Comparison of ENCODE assay signal across 9 mouse cellular contexts in the genomic region with DNA sequence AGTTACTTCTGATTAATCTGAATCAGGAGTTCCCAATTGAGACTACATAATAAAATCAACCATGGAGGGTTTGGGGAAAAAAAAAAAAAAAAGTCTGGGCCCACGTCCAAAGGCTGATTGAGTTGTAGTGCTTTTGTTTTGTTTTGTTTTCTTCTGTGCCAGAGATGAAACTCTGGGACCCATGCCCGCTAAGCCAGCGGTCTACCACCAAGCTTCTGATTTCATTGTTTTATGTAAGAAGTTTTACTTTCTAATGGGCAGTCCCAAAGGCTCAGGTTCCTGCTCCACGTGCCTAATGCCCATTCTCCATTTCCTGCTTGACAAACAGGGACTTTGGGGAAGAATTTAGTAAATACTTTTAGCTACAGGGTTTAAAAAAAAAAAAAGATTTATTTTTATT. TPM values are rescaled to one million over a fixed set of nuclear protein-coding genes. Genes with fewer than 3 reads are reported as not detected.
DNase-seq lines count a peak whose midpoint lies in the region.
"Had no signal": no experiment of that assay in that cellular context is flagged by ENCODE, and none has a peak within 500 bp of the region (broad histone marks: within the 10 kb centered on the region; RNA-seq: fewer than 3 reads in every experiment).

No protein-coding gene starts in this region.

- peak; percentile 22 for DNase-seq in adrenal gland, postnatal 10 days
- no peak for DNase-seq in adrenal gland, adult 8-10 months
- DNase-seq in kidney, adult 11 months, result peak; percentile 20
- no peak for DNase-seq in kidney, adult 18-20 months
- peak; percentile 32 to 40 for DNase-seq in right cerebral cortex, postnatal 10 days (ENCODE audit: low spot score in 2 of 2)
- DNase-seq in right cerebral cortex, postnatal 25 days, result no peak
- DNase-seq in skeletal muscle tissue, adult 2 months (ENCODE audit: low read depth, low spot score), result peak; percentile 25
- no peak for DNase-seq in cerebellum, adult 9-10 months
- DNase-seq: cerebellum, postnatal 36 days had no signal

RNA-seq across cellular contexts. Expression of a gene that starts 18.0 kb away (rescaled TPM):
- 100 to 1,000 TPM in 1 of 2 experiments, 10 to 100 TPM in 1; 86.7 to 110 TPM for total RNA-seq in adrenal gland, postnatal 10 days (2021)
- 10 to 100 TPM; 56.7 to 83.5 (median 69.8) TPM for total RNA-seq in adrenal gland, adult 8-10 months (2022)

RNA-seq across cellular contexts. Expression of a gene that starts 33.9 kb away (rescaled TPM):
- total RNA-seq in adrenal gland, postnatal 10 days (2021), result 100 to 1,000 TPM in 1 of 2 experiments, 10 to 100 TPM in 1; 95.8 to 111 TPM
- 10 to 100 TPM; 50.5 to 93.1 (median 64.5) TPM for total RNA-seq in adrenal gland, adult 8-10 months (2022)

Comparison
In these comparisons a context has a peak if more than half of its experiments do, and no peak if none do; other contexts are left out.
1. DNase-seq: peak in adrenal gland, postnatal 10 days (single experiment), kidney, adult 11 months (single experiment), right cerebral cortex, postnatal 10 days (2 of 2) and skeletal muscle tissue, adult 2 months (single experiment); none in adrenal gland, adult 8-10 months (single experiment), kidney, adult 18-20 months (single experiment), right cerebral cortex, postnatal 25 days (single experiment) and cerebellum, adult 9-10 months (single experiment).